In the genomic region with DNA sequence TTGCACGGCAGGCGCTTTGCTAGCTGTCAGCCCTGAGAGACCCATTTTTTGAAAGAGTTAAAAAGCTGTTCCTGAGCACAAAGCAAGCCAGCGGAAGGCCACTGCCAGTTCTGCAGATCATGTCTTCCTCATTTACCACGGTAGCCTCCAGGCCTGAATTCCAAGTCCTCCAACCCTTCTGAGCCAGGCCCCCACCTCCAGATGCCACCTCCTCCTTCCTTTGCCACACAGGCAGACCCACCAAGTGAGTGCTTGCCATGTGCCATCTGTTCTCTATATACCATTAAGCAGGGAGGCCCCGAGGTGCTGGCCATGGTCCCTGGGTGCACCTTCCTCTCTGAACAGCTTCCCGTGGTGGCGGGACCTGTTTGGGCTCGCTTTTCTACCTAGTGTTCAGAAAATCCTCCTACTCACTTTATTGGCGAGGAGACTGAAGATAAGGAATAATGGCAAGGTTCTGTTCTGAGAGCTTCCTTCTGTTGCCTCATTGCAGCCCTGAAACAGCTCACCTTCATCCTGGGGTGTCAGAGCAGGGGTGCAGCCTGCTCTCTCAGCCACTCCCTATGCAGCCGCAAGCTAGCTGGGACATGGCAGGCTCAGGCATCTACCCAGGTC, we compare ENCODE assay signal across 29 mouse cellular contexts. TPM values are rescaled to one million over a fixed set of nuclear protein-coding genes. Genes with fewer than 3 reads are reported as not detected.
A peak's percentile ranks its signal among the peaks of the same experiment; 100 is the strongest.
DNase-seq lines count a peak whose midpoint lies in the region; ATAC-seq and TF ChIP-seq lines count a peak whose summit lies in the region.
"Had no signal": no experiment of that assay in that cellular context is flagged by ENCODE, and none has a peak within 500 bp of the region (broad histone marks: within the 10 kb centered on the region; RNA-seq: fewer than 3 reads in every experiment).

No protein-coding gene starts in this region.

- TF ChIP-seq CTCF in stomach, postnatal 0 days (IDR thresholded peaks at IDR 0.05; ENCODE audit: low read depth) = no peak

- H3K4me3 ChIP-seq in forebrain, embryonic 16.5 days (replicated peaks; ENCODE audit: low read length) = no peak overlapping the region
- no peak overlapping the region for H3K4me3 ChIP-seq in forebrain, embryonic 10.5 days
- H3K4me3 ChIP-seq in stomach, postnatal 0 days (ENCODE audit: low read depth, low read length) = no peak overlapping the region
- H3K4me3 ChIP-seq: embryonic facial prominence, embryonic 13.5 days; forebrain, embryonic 13.5 days; hindbrain, embryonic 15.5 days; limb, embryonic 12.5 days; lung, embryonic 15.5 days; neural tube, embryonic 12.5 days had no signal

- peak; percentile 45; the same call in 1 of the 2 replicates for ATAC-seq in forebrain, embryonic 16.5 days
- ATAC-seq in common myeloid progenitor, adult 5-6 weeks (replicated peaks; ENCODE audit: low read depth, poor library complexity, severe bottlenecking) = 0 out of 2 replicates have a peak, but pooled peaks have one; percentile 17
- peak; percentile 28; the same call in 1 of the 2 replicates for ATAC-seq in stomach, postnatal 0 days (ENCODE audit: low FRiP score, low TSS enrichment)
- ATAC-seq: CD4-positive, CD25-positive, alpha-beta regulatory T cell, adult 4 months; forebrain, embryonic 13.5 days; intestine, postnatal 0 days; midbrain, embryonic 16.5 days had no signal

- no peak overlapping the region for H3K4me2 ChIP-seq in forebrain, embryonic 16.5 days (ENCODE audit: low read length)
- no peak overlapping the region for H3K4me2 ChIP-seq in stomach, postnatal 0 days (replicated peaks; ENCODE audit: low read depth)
- H3K4me2 ChIP-seq: embryonic facial prominence, embryonic 13.5 days; forebrain, embryonic 13.5 days; heart, embryonic 11.5 days; hindbrain, embryonic 15.5 days; limb, embryonic 12.5 days; lung, embryonic 15.5 days; midbrain, embryonic 11.5 days; neural tube, embryonic 12.5 days had no signal

- 70% methylated on average over 10 of the region's 10 CpGs for WGBS in forebrain, embryonic 16.5 days
- 84% methylated on average over 10 of the region's 10 CpGs for WGBS in forebrain, embryonic 10.5 days
- WGBS in stomach, postnatal 0 days = 71% methylated on average over 10 of the region's 10 CpGs

- no peak overlapping the region for H3K9ac ChIP-seq in forebrain, embryonic 16.5 days (replicated peaks; ENCODE audit: low read depth, low read length)
- H3K9ac ChIP-seq in stomach, postnatal 0 days (ENCODE audit: low read length) = no peak overlapping the region
- H3K9ac ChIP-seq: embryonic facial prominence, embryonic 13.5 days; forebrain, embryonic 13.5 days; hindbrain, embryonic 15.5 days; limb, embryonic 12.5 days; liver, embryonic 14.5 days; lung, embryonic 15.5 days; neural tube, embryonic 12.5 days had no signal

- no peaks in the 10 kb centered on the region for H3K27me3 ChIP-seq in forebrain, embryonic 16.5 days (replicated peaks; ENCODE audit: control insufficient read depth, insufficient read depth, low read length)
- peaks cover 6% of the 10 kb centered on the region for H3K27me3 ChIP-seq in forebrain, embryonic 10.5 days (ENCODE audit: poor library complexity, severe bottlenecking)
- H3K27me3 ChIP-seq in stomach, postnatal 0 days (ENCODE audit: control insufficient read depth, insufficient read depth, low read length) = no peaks in the 10 kb centered on the region
- H3K27me3 ChIP-seq: embryonic facial prominence, embryonic 13.5 days; forebrain, embryonic 13.5 days; hindbrain, embryonic 15.5 days; limb, embryonic 12.5 days; lung, embryonic 15.5 days had no signal

- no peaks in the 10 kb centered on the region for H3K9me3 ChIP-seq in forebrain, embryonic 16.5 days (ENCODE audit: control insufficient read depth, low read length)
- H3K9me3 ChIP-seq in forebrain, embryonic 10.5 days = no peaks in the 10 kb centered on the region
- no peaks in the 10 kb centered on the region for H3K9me3 ChIP-seq in stomach, postnatal 0 days (ENCODE audit: control insufficient read depth, low read length)
- H3K9me3 ChIP-seq: embryonic facial prominence, embryonic 13.5 days; forebrain, embryonic 13.5 days; hindbrain, embryonic 15.5 days; limb, embryonic 12.5 days; lung, embryonic 15.5 days; neural tube, embryonic 12.5 days had no signal

- H3K4me1 ChIP-seq in forebrain, embryonic 16.5 days (replicated peaks; ENCODE audit: control insufficient read depth, insufficient read depth, low read length) = no peaks in the 10 kb centered on the region
- H3K4me1 ChIP-seq in forebrain, embryonic 10.5 days = peaks cover 4% of the 10 kb centered on the region
- H3K4me1 ChIP-seq in stomach, postnatal 0 days (replicated peaks; ENCODE audit: control insufficient read depth, insufficient read depth) = no peaks in the 10 kb centered on the region; the same call in 1 of the 2 replicates
- H3K4me1 ChIP-seq: limb, embryonic 12.5 days had no signal

- intact Hi-C loops in left cerebral cortex, postnatal 4 days (cut with DNase I) = no loop called here

- TF ChIP-seq EP300 in stomach, postnatal 0 days (optimal IDR thresholded peaks at IDR 0.05) = no peak

- no peak overlapping the region for H3K27ac ChIP-seq in forebrain, embryonic 16.5 days (ENCODE audit: low read length)
- no peak overlapping the region for H3K27ac ChIP-seq in forebrain, embryonic 10.5 days
- no peak overlapping the region for H3K27ac ChIP-seq in stomach, postnatal 0 days (replicated peaks)
- H3K27ac ChIP-seq: embryonic facial prominence, embryonic 13.5 days; forebrain, embryonic 13.5 days; hindbrain, embryonic 15.5 days; limb, embryonic 12.5 days; liver, embryonic 14.5 days; lung, embryonic 15.5 days; neural tube, embryonic 12.5 days had no signal

- no peaks in the 10 kb centered on the region for H3K36me3 ChIP-seq in forebrain, embryonic 16.5 days (ENCODE audit: control insufficient read depth, insufficient read depth)
- H3K36me3 ChIP-seq in forebrain, embryonic 10.5 days (replicated peaks) = 0 out of 2 replicates have a peak, but pooled peaks cover 3% of the 10 kb centered on the region
- no peaks in the 10 kb centered on the region for H3K36me3 ChIP-seq in stomach, postnatal 0 days (ENCODE audit: control insufficient read depth, insufficient read depth, low read length)
- H3K36me3 ChIP-seq: embryonic facial prominence, embryonic 13.5 days; hindbrain, embryonic 15.5 days; limb, embryonic 12.5 days; lung, embryonic 15.5 days; neural tube, embryonic 12.5 days had no signal

- no peak for DNase-seq in forebrain, embryonic 10.5 days (ENCODE audit: extremely low spot score, low spot score)
- peak; percentile 32 for DNase-seq in left cerebral cortex, postnatal 4 days
- DNase-seq in left cerebral cortex, adult 11 months (ENCODE audit: low spot score) = no peak
- DNase-seq in stomach, postnatal 0 days (ENCODE audit: low spot score) = no peak
- no peak for DNase-seq in adrenal gland, postnatal 25 days
- DNase-seq: adrenal gland, postnatal 14 days; gastrocnemius, postnatal 25 days; heart, adult 18-20 months; heart, postnatal 4 days; kidney, adult 9 months; kidney, postnatal 10 days; layer of hippocampus, postnatal 36 days; right cerebral cortex, postnatal 4 days; thymus, adult 2 months; thymus, postnatal 4 days had no signal

RNA-seq across cellular contexts. Expression of a gene that starts 6.0 kb away (rescaled TPM):
- polyA plus RNA-seq in forebrain, embryonic 16.5 days (2015; fragmentation: Nextera tagmentation; extraction: Ambion mirVana) = 0.45 and 0.91 TPM in 2 replicates
- polyA plus RNA-seq in forebrain, embryonic 10.5 days (2016; fragmentation: Nextera tagmentation; extraction: Ambion mirVana) = 4.2 and 4.9 TPM in 2 replicates
- 1 to 10 TPM; 1.4 to 1.6 TPM for total RNA-seq in left cerebral cortex, postnatal 4 days (2021)
- total RNA-seq in common myeloid progenitor, adult 5-6 weeks (2017) = 0.46 and 2.8 TPM in 2 replicates
- polyA plus RNA-seq in stomach, postnatal 0 days (2015; fragmentation: Nextera tagmentation; extraction: Ambion mirVana) = 29.7 and 30.2 TPM in 2 replicates
- total RNA-seq in adrenal gland, postnatal 25 days (2021) = 4.9 and 7.8 TPM in 2 replicates
- polyA plus RNA-seq: CD4-positive, CD25-positive, alpha-beta regulatory T cell, adult 4 months had no signal
